20 mouse cellular contexts compared by ENCODE assay signal in genomic region chr9:18298301-18298700, GRCm38 (mm10).
"Had no signal": no experiment of that assay in that cellular context is flagged by ENCODE, and none has a peak within 500 bp of the region (broad histone marks: within the 10 kb centered on the region; RNA-seq: fewer than 3 reads in every experiment).

No protein-coding gene starts in this region.

- H3K9me3 ChIP-seq: limb, embryonic 12.5 days; limb, embryonic 15.5 days; stomach, embryonic 15.5 days had no signal

- H3K27ac ChIP-seq: limb, embryonic 12.5 days; limb, embryonic 15.5 days; liver, embryonic 14.5 days; macrophage; stomach, embryonic 15.5 days had no signal

- H3K27me3 ChIP-seq: limb, embryonic 12.5 days; limb, embryonic 15.5 days; stomach, embryonic 15.5 days had no signal

- H3K4me3 ChIP-seq: limb, embryonic 12.5 days; limb, embryonic 15.5 days; myocyte; stomach, embryonic 15.5 days had no signal

- DNase-seq: kidney, adult 18-20 months; kidney, adult 9 months; kidney, postnatal 14 days; kidney, postnatal 4 days; left cerebral cortex, postnatal 4 days; liver, postnatal 0 days; lung, embryonic 14.5 days; midbrain, embryonic 14.5 days; retina, postnatal 1 day; right cerebral cortex, postnatal 25 days; spleen, adult 18-20 months; thymus, postnatal 25 days had no signal

- H3K9ac ChIP-seq: limb, embryonic 12.5 days; limb, embryonic 15.5 days; liver, embryonic 14.5 days; liver, postnatal 0 days; lung, embryonic 14.5 days; stomach, embryonic 15.5 days had no signal

- ATAC-seq: liver, postnatal 0 days; lung, postnatal 0 days had no signal

- H3K4me2 ChIP-seq: limb, embryonic 12.5 days; limb, embryonic 15.5 days; liver, embryonic 11.5 days; lung, embryonic 14.5 days; stomach, embryonic 15.5 days had no signal
